Mouse (Mus musculus) adipocyte (in vitro differentiated cells): Measurements from ENCODE around the gene Polr3a.

Experiments
- DNase-seq: peaks from one replicate; pipeline ENCODE4 v3.0.0-alpha.2; 2016; ENCODE audit warnings: low spot score

The Polr3a gene

GRCm38 (mm10) chr14:24486773-24487227 lies at the start of gene Polr3a, which contains the start of gene Rps24:
Polr3a (minus strand) TSS chr14:24487058.
Rps24 (plus strand) TSS chr14:24487125.
- peak; percentile 80 for DNase-seq

GRCm38 (mm10) chr14:24534865-24535545 lies 48.1 kb upstream of the Polr3a start:
- no peak for DNase-seq

- no peak for DNase-seq
These were observed 43.4 kb upstream of the Polr3a start for GRCm38 (mm10) chr14:24530228-24530627.

- no peak for DNase-seq
These were observed 39.6 kb upstream of the Polr3a start for GRCm38 (mm10) chr14:24526440-24526839.

- no peak for DNase-seq
These were observed 39.0 kb upstream of the Polr3a start for GRCm38 (mm10) chr14:24525677-24526415.

GRCm38 (mm10) chr14:24525137-24525536 lies 38.3 kb upstream of the Polr3a start:
- DNase-seq = no peak

GRCm38 (mm10) chr14:24521597-24521996 lies 34.7 kb upstream of the Polr3a start:
- DNase-seq = no peak

- DNase-seq = no peak
These were observed 25.8 kb upstream of the Polr3a start for GRCm38 (mm10) chr14:24512527-24513161.

GRCm38 (mm10) chr14:24510679-24511078 lies 23.8 kb upstream of the Polr3a start:
- DNase-seq = peak; percentile 34

- DNase-seq = no peak
These were observed 23.4 kb upstream of the Polr3a start for GRCm38 (mm10) chr14:24510218-24510617.

- peak; percentile 45 for DNase-seq
These were observed 22.7 kb upstream of the Polr3a start for GRCm38 (mm10) chr14:24509557-24509956.

GRCm38 (mm10) chr14:24508070-24508773 lies 21.4 kb upstream of the Polr3a start:
- DNase-seq = no peak

GRCm38 (mm10) chr14:24507452-24508069 lies 20.7 kb upstream of the Polr3a start:
- no peak for DNase-seq

- no peak for DNase-seq
These were observed 14.4 kb upstream of the Polr3a start for GRCm38 (mm10) chr14:24501256-24501655.

- no peak for DNase-seq
These were observed 14.0 kb upstream of the Polr3a start for GRCm38 (mm10) chr14:24500845-24501186.

- peak; percentile 77 for DNase-seq
These were observed 13.4 kb upstream of the Polr3a start for GRCm38 (mm10) chr14:24500091-24500844.

- no peak for DNase-seq
These were observed 12.6 kb upstream of the Polr3a start for GRCm38 (mm10) chr14:24499478-24499877.

- no peak for DNase-seq
These were observed 11.8 kb upstream of the Polr3a start for GRCm38 (mm10) chr14:24498561-24499255.

GRCm38 (mm10) chr14:24497443-24497842 lies 10.6 kb upstream of the Polr3a start:
- DNase-seq = no peak

- DNase-seq = peak; percentile 51
These were observed 9.6 kb upstream of the Polr3a start for GRCm38 (mm10) chr14:24496507-24496906.
